In genomic region chr15:81264392-81265095, GRCm38 (mm10) we compare ENCODE assay signal across 8 mouse cellular contexts. TPM values are rescaled to one million over a fixed set of nuclear protein-coding genes. Genes with fewer than 3 reads are reported as not detected.
DNase-seq lines count a peak whose midpoint lies in the region; ATAC-seq and TF ChIP-seq lines count a peak whose summit lies in the region.

No protein-coding gene starts in this region.

- no peak for TF ChIP-seq CTCF in cortical plate, adult 2 months (IDR thresholded peaks at IDR 0.05; ENCODE audit: extremely low read depth, insufficient read depth, low read length)
- no peak for TF ChIP-seq CTCF in lung, postnatal 0 days (IDR thresholded peaks at IDR 0.05)

- H3K27ac ChIP-seq in midbrain, embryonic 11.5 days (ENCODE audit: low read depth, low read length): no peak overlapping the region
- H3K27ac ChIP-seq in midbrain, embryonic 10.5 days (replicated peaks): no peak overlapping the region
- 0 out of 2 replicates have a peak overlapping the region, but pooled peaks have one; percentile 30 for H3K27ac ChIP-seq in cortical plate, adult 2 months (ENCODE audit: insufficient read depth, low read length)
- no peak overlapping the region for H3K27ac ChIP-seq in heart, embryonic 15.5 days
- peak overlapping the region; percentile 16; the same call in 1 of the 2 replicates for H3K27ac ChIP-seq in lung, postnatal 0 days (ENCODE audit: low read length)

- no peaks in the 10 kb centered on the region for H3K4me1 ChIP-seq in midbrain, embryonic 11.5 days (ENCODE audit: control insufficient read depth, insufficient read depth, low read length)
- H3K4me1 ChIP-seq in midbrain, embryonic 10.5 days: peaks cover 8% of the 10 kb centered on the region
- no peaks in the 10 kb centered on the region for H3K4me1 ChIP-seq in cortical plate, adult 2 months (ENCODE audit: control insufficient read depth, insufficient read depth, low read length)
- H3K4me1 ChIP-seq in heart, embryonic 15.5 days (replicated peaks): peaks cover 9% of the 10 kb centered on the region
- no peaks in the 10 kb centered on the region for H3K4me1 ChIP-seq in lung, postnatal 0 days (ENCODE audit: insufficient read depth, low read depth, low read length)

- no peak overlapping the region for H3K4me2 ChIP-seq in midbrain, embryonic 11.5 days
- H3K4me2 ChIP-seq in heart, embryonic 15.5 days: peak overlapping the region; percentile 17; the same call in 1 of the 2 replicates
- H3K4me2 ChIP-seq in lung, postnatal 0 days (replicated peaks; ENCODE audit: low read depth, low read length): no peak overlapping the region

- H3K36me3 ChIP-seq in midbrain, embryonic 11.5 days (ENCODE audit: control insufficient read depth, insufficient read depth, low read length): no peaks in the 10 kb centered on the region
- H3K36me3 ChIP-seq in midbrain, embryonic 10.5 days: no peaks in the 10 kb centered on the region
- H3K36me3 ChIP-seq in heart, embryonic 15.5 days: no peaks in the 10 kb centered on the region
- no peaks in the 10 kb centered on the region for H3K36me3 ChIP-seq in lung, postnatal 0 days (ENCODE audit: insufficient read depth, low read length)

- H3K27me3 ChIP-seq in midbrain, embryonic 11.5 days (ENCODE audit: control insufficient read depth, insufficient read depth, low read length): no peaks in the 10 kb centered on the region
- no peaks in the 10 kb centered on the region for H3K27me3 ChIP-seq in midbrain, embryonic 10.5 days (ENCODE audit: low read depth, poor library complexity, severe bottlenecking)
- H3K27me3 ChIP-seq in heart, embryonic 15.5 days: no peaks in the 10 kb centered on the region
- H3K27me3 ChIP-seq in lung, postnatal 0 days (replicated peaks; ENCODE audit: insufficient read depth, low read length): no peaks in the 10 kb centered on the region

- no peaks in the 10 kb centered on the region for H3K9me3 ChIP-seq in midbrain, embryonic 11.5 days (ENCODE audit: control insufficient read depth, low read length)
- H3K9me3 ChIP-seq in midbrain, embryonic 10.5 days (replicated peaks): no peaks in the 10 kb centered on the region
- no peaks in the 10 kb centered on the region for H3K9me3 ChIP-seq in heart, embryonic 15.5 days (replicated peaks)
- no peaks in the 10 kb centered on the region for H3K9me3 ChIP-seq in lung, postnatal 0 days (ENCODE audit: low read length)

- ATAC-seq in midbrain, embryonic 11.5 days (ENCODE audit: low FRiP score): no peak
- ATAC-seq in heart, embryonic 15.5 days (replicated peaks; ENCODE audit: insufficient number of reproducible peaks, insufficient read depth, low FRiP score, low read depth): no peak
- peak; percentile 91 for ATAC-seq in lung, postnatal 0 days

- DNase-seq in midbrain, embryonic 11.5 days (ENCODE audit: low spot score, missing footprints): peak; percentile 75
- no peak for DNase-seq in midbrain, embryonic 10.5 days (ENCODE audit: low spot score)
- DNase-seq in lung, postnatal 0 days (ENCODE audit: low spot score): peak; percentile 81
- peak; percentile 48 to 68 for DNase-seq in urinary bladder, postnatal 4 days (ENCODE audit: low spot score in 2 of 2)
- no peak for DNase-seq in yolk sac, embryonic 10.5 days (ENCODE audit: low spot score)
- no peak for DNase-seq in layer of hippocampus, adult 9-10 months (ENCODE audit: low spot score)

- no peak overlapping the region for H3K4me3 ChIP-seq in midbrain, embryonic 11.5 days (ENCODE audit: low read depth, low read length)
- no peak overlapping the region for H3K4me3 ChIP-seq in midbrain, embryonic 10.5 days
- no peak overlapping the region for H3K4me3 ChIP-seq in cortical plate, adult 2 months (ENCODE audit: insufficient read depth, low read length)
- H3K4me3 ChIP-seq in heart, embryonic 15.5 days: no peak overlapping the region
- H3K4me3 ChIP-seq in lung, postnatal 0 days (ENCODE audit: low read depth, low read length): no peak overlapping the region

- no peak overlapping the region for H3K9ac ChIP-seq in midbrain, embryonic 11.5 days (ENCODE audit: low read length)
- H3K9ac ChIP-seq in heart, embryonic 15.5 days: no peak overlapping the region
- H3K9ac ChIP-seq in lung, postnatal 0 days (replicated peaks; ENCODE audit: low read depth): no peak overlapping the region

- TF ChIP-seq EP300 in lung, postnatal 0 days (IDR thresholded peaks at IDR 0.05): no peak

- WGBS in midbrain, embryonic 11.5 days: 43% methylated on average over 16 of the region's 16 CpGs
- 49% methylated on average over 16 of the region's 16 CpGs for WGBS in midbrain, embryonic 10.5 days
- 25% methylated on average over 16 of the region's 16 CpGs for WGBS in heart, embryonic 15.5 days
- 33% methylated on average over 16 of the region's 16 CpGs for whole genome bisulfite sequencing in lung, postnatal 0 days

- no peak for TF ChIP-seq POLR2A in cortical plate, adult 2 months (IDR thresholded peaks at IDR 0.05; ENCODE audit: extremely low read depth, insufficient read depth, low read length)

RNA-seq across cellular contexts. Expression of gene Mchr1, which starts 29.2 kb away (rescaled TPM):
- 0.44 and 0.74 TPM in 2 replicates for polyA plus RNA-seq in midbrain, embryonic 11.5 days (2014; fragmentation: Nextera tagmentation; extraction: Ambion mirVana)
- 0.43 and 1.0 TPM in 2 replicates for polyA plus RNA-seq in midbrain, embryonic 10.5 days (2016; fragmentation: Nextera tagmentation; extraction: Ambion mirVana)
- 21.9 and 22.7 TPM in 2 replicates for polyA plus RNA-seq in cortical plate, adult 2 months (2012; rRNA removed)
- 0.13 and 0.22 TPM in 2 replicates for polyA plus RNA-seq in heart, embryonic 15.5 days (2015; fragmentation: Nextera tagmentation; extraction: Ambion mirVana)
- polyA plus RNA-seq in lung, postnatal 0 days (2015; fragmentation: Nextera tagmentation; extraction: Ambion mirVana): 1.6 and 3.3 TPM in 2 replicates

Comparison
In these comparisons a context has a peak if more than half of its experiments do, and no peak if none do; other contexts are left out.
1. DNase-seq: peak in midbrain, embryonic 11.5 days (single experiment), lung, postnatal 0 days (single experiment) and urinary bladder, postnatal 4 days (2 of 2); none in midbrain, embryonic 10.5 days (single experiment), yolk sac, embryonic 10.5 days (single experiment) and layer of hippocampus, adult 9-10 months (single experiment).
2. H3K27ac ChIP-seq: peak in cortical plate, adult 2 months (single experiment) and lung, postnatal 0 days (single experiment); none in midbrain, embryonic 11.5 days (single experiment), midbrain, embryonic 10.5 days (single experiment) and heart, embryonic 15.5 days (single experiment).